Mouse (Mus musculus) cortical plate, adult 2 months (tissue): Measurements from ENCODE around the gene Eif4g3.
"Not testable (repeated sequence)": the region's sequence is repeated elsewhere in the genome, so short reads cannot be mapped to it uniquely, and the experiment has no call there.

Experiments
- CTCF ChIP-seq: fragments of 200-500 bp; IDR thresholded peaks from 2 replicates; pipeline ENCODE4 v1.5.1; 2011; ENCODE audit warnings: mild to moderate bottlenecking, control low read depth, low read length; ENCODE audit not compliant: insufficient read depth; ENCODE audit errors: extremely low read depth
- POLR2A ChIP-seq: fragments of 200-500 bp; IDR thresholded peaks from 2 replicates; pipeline ENCODE4 v1.6.1; 2011; ENCODE audit warnings: mild to moderate bottlenecking, low read length, control low read depth; ENCODE audit not compliant: insufficient read depth; ENCODE audit errors: extremely low read depth

DNA sequence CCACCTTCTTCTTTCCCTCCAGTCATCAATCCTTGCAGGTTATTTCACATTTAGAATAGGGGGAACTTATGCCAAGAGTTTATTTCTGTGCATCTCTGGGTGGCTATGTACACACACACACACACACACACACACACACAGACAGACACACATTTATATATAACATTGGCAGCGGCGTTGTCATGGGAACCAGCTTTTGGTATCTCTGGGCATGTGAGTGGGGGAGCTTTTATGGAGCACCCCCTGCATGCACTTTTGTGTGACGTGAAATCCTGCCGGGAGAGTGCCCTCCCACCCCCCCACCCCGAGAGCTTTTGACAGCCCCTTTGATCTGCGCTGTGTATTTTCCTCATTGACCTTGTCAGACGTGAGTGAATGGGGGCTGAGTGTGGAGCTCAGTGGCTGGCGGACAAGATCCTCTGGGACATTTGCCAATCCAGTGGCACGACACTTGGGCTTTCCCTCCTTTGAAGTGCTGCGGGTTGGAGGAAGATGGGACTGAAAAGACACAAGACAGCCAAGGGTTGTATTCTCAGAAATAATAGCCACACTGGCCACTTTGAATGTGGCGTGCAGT lies 17.9 kb upstream of the Eif4g3 start:
- TF ChIP-seq POLR2A, CTCF: not testable (repeated sequence)
